Mouse (Mus musculus): ENCODE data around the gene Bsn. TPM values are rescaled to one million over a fixed set of nuclear protein-coding genes. Genes with fewer than 3 reads are reported as not detected.

Gene Bsn
- polyA plus RNA-seq, 1 experiment from 2014 or later: 1.7 TPM

DNA sequence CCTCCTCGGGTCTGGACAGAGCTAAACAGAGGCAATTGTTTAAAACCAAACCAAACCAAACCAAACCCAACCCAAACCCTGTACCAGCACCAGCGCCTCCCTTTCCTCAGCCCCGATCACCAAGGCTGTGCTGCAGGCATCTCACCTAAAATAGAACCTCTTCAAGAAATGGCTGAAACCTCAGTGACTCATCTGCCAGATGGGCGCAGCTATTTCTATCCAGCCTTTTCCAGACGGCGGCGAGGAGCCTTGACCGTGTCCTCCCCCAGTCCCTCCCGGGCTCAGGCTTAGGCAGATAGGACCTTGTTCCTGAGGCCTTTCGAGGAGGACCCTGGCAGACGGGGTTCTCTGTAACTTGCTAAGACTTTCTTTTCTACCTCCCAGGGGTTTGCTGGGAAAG is 61.9 kb downstream of the Bsn start:
- 86% methylated on average over 11 of the region's 11 CpGs for WGBS
- H3K27ac ChIP-seq (replicated peaks): no peak overlapping the region
- H3K27me3 ChIP-seq (replicated peaks; ENCODE audit: low read depth, poor library complexity, severe bottlenecking): no peaks in the 10 kb centered on the region
- no peak for DNase-seq (ENCODE audit: low spot score)
- H3K4me3 ChIP-seq: no peak overlapping the region
- H3K4me1 ChIP-seq: 0 out of 2 replicates have a peak, but pooled peaks cover 5% of the 10 kb centered on the region
- no peaks in the 10 kb centered on the region for H3K9me3 ChIP-seq
- H3K36me3 ChIP-seq (replicated peaks): no peaks in the 10 kb centered on the region

DNA sequence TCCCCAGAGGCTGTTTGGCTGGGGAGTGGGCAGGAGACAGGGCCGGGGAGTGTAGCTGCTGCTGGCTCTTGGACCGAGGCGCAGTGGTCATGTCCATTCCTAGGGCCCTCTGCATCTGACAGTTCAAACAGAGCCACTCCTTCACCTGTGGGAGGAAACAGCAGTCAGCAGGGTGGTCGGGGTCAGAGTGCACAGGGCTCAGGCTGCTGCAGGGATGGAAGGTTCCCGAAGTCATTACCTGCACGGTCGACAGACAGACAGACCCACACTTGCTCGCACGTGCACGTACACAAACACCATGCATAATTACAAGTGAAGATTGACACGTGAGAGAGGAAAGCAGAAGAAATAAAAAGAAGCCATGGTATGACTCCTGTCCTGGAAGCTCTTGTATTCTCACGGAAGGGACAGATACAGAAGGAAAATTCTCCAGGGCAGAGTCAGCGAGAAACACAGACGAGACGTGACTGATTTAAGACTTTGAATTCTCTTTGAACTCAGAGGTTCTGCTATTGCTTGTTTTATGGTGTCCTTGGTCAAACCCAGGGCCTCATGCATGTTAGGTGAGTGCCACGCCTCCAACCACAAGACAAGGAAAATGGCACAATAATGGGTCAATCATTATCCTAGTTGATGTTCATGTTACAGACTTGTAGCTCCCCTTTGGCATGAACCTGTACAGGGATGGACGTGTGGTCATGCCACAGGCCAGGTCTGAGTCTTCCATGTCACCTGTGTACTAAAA is 63.6 kb downstream of the Bsn start:
- Histone ChIP-seq H3K4me3 (no peak overlapping the region), H3K27ac (replicated peaks) (no peak overlapping the region; the same call in 1 of the 2 replicates), H3K27me3 (replicated peaks; ENCODE audit: low read depth, poor library complexity, severe bottlenecking) (no peaks in the 10 kb centered on the region), H3K36me3 (replicated peaks) (no peaks in the 10 kb centered on the region), H3K9me3 (no peaks in the 10 kb centered on the region), H3K4me1 (0 out of 2 replicates have a peak, but pooled peaks cover 5% of the 10 kb centered on the region)
- 85% methylated on average over 17 of the region's 17 CpGs for WGBS
- DNase-seq (ENCODE audit: low spot score): no peak

- no peaks in the 10 kb centered on the region for H3K27me3 ChIP-seq (replicated peaks; ENCODE audit: low read depth, poor library complexity, severe bottlenecking)
- H3K4me1 ChIP-seq: 0 out of 2 replicates have a peak, but pooled peaks cover 5% of the 10 kb centered on the region
- H3K36me3 ChIP-seq (replicated peaks): no peaks in the 10 kb centered on the region
- no peaks in the 10 kb centered on the region for H3K9me3 ChIP-seq
- no peak overlapping the region; the same call in 1 of the 2 replicates for H3K27ac ChIP-seq (replicated peaks)
- no peak for DNase-seq (ENCODE audit: low spot score)
- 92% methylated on average over 8 of the region's 8 CpGs for WGBS
- H3K4me3 ChIP-seq: no peak overlapping the region
These were observed 64.5 kb downstream of the Bsn start for GRCm38 (mm10) chr9:108125731-108126130.

GRCm38 (mm10) chr9:108123916-108124315 is 66.3 kb downstream of the Bsn start:
- no peaks in the 10 kb centered on the region for H3K9me3 ChIP-seq
- 84% methylated on average over 4 of the region's 4 CpGs for WGBS
- no peak for DNase-seq (ENCODE audit: low spot score)
- H3K4me1 ChIP-seq: peaks cover 12% of the 10 kb centered on the region
- H3K27ac ChIP-seq (replicated peaks): no peak overlapping the region
- no peaks in the 10 kb centered on the region for H3K27me3 ChIP-seq (replicated peaks; ENCODE audit: low read depth, poor library complexity, severe bottlenecking)
- H3K4me3 ChIP-seq: no peak overlapping the region
- H3K36me3 ChIP-seq (replicated peaks): no peaks in the 10 kb centered on the region

GRCm38 (mm10) chr9:108121170-108121969 is 68.8 kb downstream of the Bsn start:
- DNase-seq (ENCODE audit: low spot score): no peak
- no peaks in the 10 kb centered on the region for H3K9me3 ChIP-seq
- 89% methylated on average over 10 of the region's 10 CpGs for WGBS

GRCm38 (mm10) chr9:108120671-108121070 is 69.5 kb downstream of the Bsn start:
- Histone ChIP-seq H3K4me1 (peaks cover 19% of the 10 kb centered on the region), H3K27ac (replicated peaks) (no peak overlapping the region), H3K9me3 (no peaks in the 10 kb centered on the region), H3K36me3 (replicated peaks) (no peaks in the 10 kb centered on the region), H3K4me3 (no peak overlapping the region), H3K27me3 (replicated peaks; ENCODE audit: low read depth, poor library complexity, severe bottlenecking) (peaks cover 15% of the 10 kb centered on the region)
- 94% methylated on average over 8 of the region's 8 CpGs for WGBS
- DNase-seq (ENCODE audit: low spot score): no peak

More at GRCm38 (mm10) chr9:108121170-108121969, 68.8 kb downstream of the Bsn start:
- H3K27ac ChIP-seq (replicated peaks): no peak overlapping the region
- H3K4me3 ChIP-seq: no peak overlapping the region
- H3K36me3 ChIP-seq (replicated peaks): no peaks in the 10 kb centered on the region
- H3K4me1 ChIP-seq: peaks cover 19% of the 10 kb centered on the region
- peaks cover 8% of the 10 kb centered on the region for H3K27me3 ChIP-seq (replicated peaks; ENCODE audit: low read depth, poor library complexity, severe bottlenecking)

DNA sequence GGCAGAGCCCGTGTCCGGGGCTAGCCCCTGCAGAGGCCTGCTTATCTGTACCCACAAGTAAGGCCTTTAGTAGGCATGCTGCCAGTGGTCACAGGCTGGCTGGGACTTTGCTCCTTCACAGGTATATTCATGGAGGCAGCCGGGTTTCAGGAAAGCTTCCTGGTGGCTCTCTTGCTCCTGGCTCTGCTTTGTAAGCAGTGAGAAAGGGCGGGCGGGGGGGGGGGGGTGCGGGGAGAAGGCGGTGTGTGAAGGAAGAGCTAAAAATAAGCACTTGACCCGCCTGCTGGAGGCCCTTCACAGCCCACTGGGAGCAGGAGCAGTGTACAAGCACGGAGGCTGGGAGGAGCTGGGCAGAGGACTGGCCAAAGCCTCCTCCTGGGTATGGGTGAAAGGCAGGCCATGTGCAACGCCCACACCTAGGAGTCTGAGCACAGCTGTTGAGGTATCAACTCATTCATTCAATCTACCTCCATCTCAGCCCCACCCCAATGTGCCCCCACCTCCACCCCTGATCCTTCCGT is 70.2 kb downstream of the Bsn start:
- DNase-seq (ENCODE audit: low spot score): no peak
- Histone ChIP-seq H3K27me3 (replicated peaks; ENCODE audit: low read depth, poor library complexity, severe bottlenecking) (peaks cover 22% of the 10 kb centered on the region), H3K27ac (replicated peaks) (no peak overlapping the region), H3K4me3 (no peak overlapping the region), H3K36me3 (replicated peaks) (0 out of 2 replicates have a peak, but pooled peaks cover 5% of the 10 kb centered on the region), H3K9me3 (no peaks in the 10 kb centered on the region), H3K4me1 (peaks cover 19% of the 10 kb centered on the region)
- WGBS: 59% methylated on average over 11 of the region's 11 CpGs

DNA sequence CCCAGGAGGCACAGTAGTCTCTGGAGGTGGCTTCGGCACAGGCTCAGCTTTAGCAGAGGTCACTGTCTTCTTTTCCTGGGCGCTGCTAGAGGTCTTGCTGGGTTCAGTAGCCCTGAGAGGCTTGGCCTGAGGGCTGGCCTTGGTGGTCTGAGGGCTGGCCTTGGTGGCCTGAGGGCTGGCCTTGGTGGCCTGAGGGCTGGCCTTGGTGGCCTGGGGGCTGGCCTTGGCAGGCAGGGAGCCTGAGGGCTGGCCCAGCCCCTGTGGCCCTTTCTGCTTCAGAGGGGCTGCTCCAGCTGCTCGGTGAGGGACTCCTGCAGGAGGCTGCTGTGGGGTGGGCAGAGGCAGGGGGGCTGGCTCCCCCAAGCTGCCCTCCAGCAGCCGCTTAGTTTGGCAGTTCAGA is 73.0 kb downstream of the Bsn start:
- H3K36me3 ChIP-seq (replicated peaks): peaks cover 12% of the 10 kb centered on the region; the same call in 1 of the 2 replicates
- no peak overlapping the region for H3K4me3 ChIP-seq
- 52% methylated on average over 4 of the region's 4 CpGs for WGBS
- peaks cover 14% of the 10 kb centered on the region for H3K4me1 ChIP-seq
- DNase-seq (ENCODE audit: low spot score): no peak
- H3K27ac ChIP-seq (replicated peaks): peak overlapping the region; percentile 16; the same call in 1 of the 2 replicates
- H3K9me3 ChIP-seq: no peaks in the 10 kb centered on the region
- H3K27me3 ChIP-seq (replicated peaks; ENCODE audit: low read depth, poor library complexity, severe bottlenecking): peaks cover 50% of the 10 kb centered on the region

DNA sequence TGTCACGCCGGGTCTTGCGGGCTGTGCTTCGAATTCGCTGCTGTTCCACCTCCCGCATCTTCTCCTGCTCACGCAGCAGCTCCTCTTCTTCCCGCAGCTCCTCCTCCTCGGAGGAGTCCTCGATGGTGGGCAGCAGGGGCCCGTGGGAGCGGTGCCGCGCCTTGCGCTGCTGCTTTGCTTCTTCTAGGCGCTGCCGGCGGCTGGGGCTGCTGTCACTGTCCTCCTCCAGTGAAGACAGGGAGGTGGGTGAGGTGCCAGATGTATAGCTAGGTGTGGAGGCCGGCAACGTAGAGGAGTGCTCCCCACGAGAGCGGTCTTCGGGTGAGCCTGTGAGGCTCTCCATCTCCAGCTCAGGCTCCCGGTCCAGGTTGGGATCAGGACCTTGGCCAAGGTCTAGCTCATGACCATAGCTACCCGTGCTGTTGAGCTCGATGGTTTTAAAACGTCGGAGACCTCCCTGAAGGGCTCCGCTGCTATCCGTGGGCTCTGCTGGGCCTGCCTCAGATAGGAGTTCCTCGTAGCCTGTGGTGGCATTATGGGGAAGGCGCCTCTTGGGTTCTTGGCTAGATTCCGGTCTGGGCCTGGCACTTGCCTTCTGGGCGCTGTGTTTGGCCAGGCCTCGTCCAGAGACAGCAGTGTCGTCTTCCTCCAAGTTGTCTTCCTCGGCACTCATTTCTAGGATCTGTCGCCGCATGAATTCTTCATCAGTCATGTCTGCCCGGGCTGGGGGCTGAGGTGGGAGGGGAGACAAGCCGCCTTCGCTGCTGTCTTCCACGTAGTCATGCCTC is 74.7 kb downstream of the Bsn start:
- H3K36me3 ChIP-seq (replicated peaks): peaks cover 12% of the 10 kb centered on the region; the same call in 1 of the 2 replicates
- 74% methylated on average over 43 of the region's 43 CpGs for WGBS
- H3K4me3 ChIP-seq: no peak overlapping the region
- peaks cover 67% of the 10 kb centered on the region for H3K27me3 ChIP-seq (replicated peaks; ENCODE audit: low read depth, poor library complexity, severe bottlenecking)
- H3K27ac ChIP-seq (replicated peaks): no peak overlapping the region
- no peaks in the 10 kb centered on the region for H3K9me3 ChIP-seq
- DNase-seq (ENCODE audit: low spot score): no peak
- H3K4me1 ChIP-seq: peaks cover 30% of the 10 kb centered on the region

GRCm38 (mm10) chr9:108112719-108113340 is 77.4 kb downstream of the Bsn start:
- no peak overlapping the region for H3K4me3 ChIP-seq
- no peak for DNase-seq (ENCODE audit: low spot score)
- peaks cover 24% of the 10 kb centered on the region for H3K4me1 ChIP-seq
- WGBS: 94% methylated on average over 18 of the region's 18 CpGs
- H3K36me3 ChIP-seq (replicated peaks): peaks cover 12% of the 10 kb centered on the region; the same call in 1 of the 2 replicates
- no peaks in the 10 kb centered on the region for H3K9me3 ChIP-seq
- H3K27me3 ChIP-seq (replicated peaks; ENCODE audit: low read depth, poor library complexity, severe bottlenecking): peaks cover 87% of the 10 kb centered on the region
- H3K27ac ChIP-seq (replicated peaks): no peak overlapping the region

- WGBS: 75% methylated on average over 17 of the region's 17 CpGs
- peak overlapping the region; percentile 66; the same call in 1 of the 2 replicates for H3K27ac ChIP-seq (replicated peaks)
- peaks cover 23% of the 10 kb centered on the region for H3K4me1 ChIP-seq
- DNase-seq (ENCODE audit: low spot score): no peak
- H3K27me3 ChIP-seq (replicated peaks; ENCODE audit: low read depth, poor library complexity, severe bottlenecking): peaks cover 91% of the 10 kb centered on the region
- H3K9me3 ChIP-seq: no peaks in the 10 kb centered on the region
- peak overlapping the region; percentile 53 for H3K4me3 ChIP-seq
- H3K36me3 ChIP-seq (replicated peaks): peaks cover 12% of the 10 kb centered on the region; the same call in 1 of the 2 replicates
These were observed 78.5 kb downstream of the Bsn start for GRCm38 (mm10) chr9:108111593-108112121.
